Mouse (Mus musculus) ES-Bruce4 (cell line): Measurements from ENCODE around the gene Fam189a2.

Experiments used
- CTCF ChIP-seq: IDR thresholded peaks from one replicate; pipeline ENCODE4 v1.8.1; 2011; ENCODE audit warnings: low read depth, low read length
- POLR2A ChIP-seq: IDR thresholded peaks from one replicate; pipeline ENCODE4 v1.8.1; 2011; ENCODE audit warnings: low read length; ENCODE audit not compliant: insufficient read depth

DNA sequence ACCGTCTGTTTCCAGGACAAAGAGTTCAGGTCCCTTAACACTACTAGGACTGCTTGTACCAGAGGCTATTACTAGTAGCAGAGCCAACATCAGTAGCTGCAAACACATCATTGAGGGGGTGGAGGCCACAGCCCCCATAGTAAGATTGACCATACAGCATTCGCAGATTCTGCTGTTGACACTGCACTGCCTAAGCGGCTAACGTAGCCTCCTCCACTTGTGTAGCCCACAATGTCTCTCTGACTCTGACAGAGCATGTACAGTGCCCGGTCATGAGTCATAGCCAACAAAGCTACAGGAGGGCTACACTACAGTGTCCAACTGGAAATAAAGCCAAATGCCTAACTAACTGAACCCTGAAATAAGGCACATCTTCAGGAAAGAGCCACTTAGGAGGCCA, 105.3 kb downstream of the Fam189a2 start:
- TF ChIP-seq CTCF (no peak), POLR2A (no peak)
